Mouse (Mus musculus): Measurements from ENCODE around the gene Rad50. TPM values are rescaled to one million over a fixed set of nuclear protein-coding genes. Genes with fewer than 3 reads are reported as not detected.
A peak's percentile ranks its signal among the peaks of the same experiment; 100 is the strongest.

The Rad50 gene
- polyA plus RNA-seq, 2 experiments: 5.1 to 10.3 TPM

DNA sequence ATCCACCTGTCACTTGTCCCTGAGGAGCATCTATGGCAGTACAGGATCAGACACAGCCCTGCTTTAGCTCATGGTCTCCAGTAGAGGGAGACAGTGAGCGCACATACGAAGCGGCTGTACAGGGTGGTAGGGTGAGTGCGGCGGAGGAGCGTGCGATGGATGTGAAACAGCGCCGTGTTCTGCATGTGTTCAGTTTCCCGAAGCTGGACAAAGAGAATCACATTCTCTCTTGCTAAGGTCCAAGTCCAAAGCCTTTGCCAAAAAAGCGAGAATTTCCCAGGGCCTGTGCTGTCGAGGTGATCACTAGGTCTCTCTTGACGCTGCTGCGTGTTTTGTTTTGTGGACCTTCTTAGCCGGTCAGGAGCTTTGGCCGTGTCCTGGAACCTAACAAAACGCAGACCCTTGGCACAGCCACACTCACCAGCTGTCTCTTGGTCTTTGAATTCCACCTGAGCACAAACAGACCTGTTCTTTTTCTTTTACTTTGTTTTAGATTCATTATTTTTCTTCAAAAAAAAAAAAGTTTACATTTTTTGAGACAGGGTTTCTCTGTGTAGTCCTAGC is 28.6 kb upstream of the Rad50 start:
- Histone ChIP-seq H3K27me3 (ENCODE audit: control insufficient read depth, insufficient read depth, low read length) (no peaks in the 10 kb centered on the region), H3K36me3 (replicated peaks; ENCODE audit: control insufficient read depth, insufficient read depth, low read depth) (no peaks in the 10 kb centered on the region), H3K27ac (no peak overlapping the region), H3K4me3 (ENCODE audit: insufficient read depth in 1 of 2, low read depth in 2 of 2, low read length in 2 of 2) (no peak overlapping the region), H3K9ac (replicated peaks) (no peak overlapping the region), H3K4me2 (ENCODE audit: low read depth) (peak overlapping the region; percentile 52), H3K9me3 (ENCODE audit: control insufficient read depth, low read length) (no peaks in the 10 kb centered on the region), H3K4me1 (replicated peaks; ENCODE audit: control insufficient read depth in 2 of 2, insufficient read depth in 2 of 2, low read length in 1 of 2) (no peaks in the 10 kb centered on the region)
- DNase-seq (ENCODE audit: low read depth in 3 of 3, low spot score in 3 of 3): peak; percentile 54 to 58 (median 55)
- TF ChIP-seq EP300 (IDR thresholded peaks at IDR 0.05; ENCODE audit: low read depth) (no peak), CTCF (IDR thresholded peaks at IDR 0.05; ENCODE audit: low read depth) (peak; percentile 98)
- 24% methylated on average over 17 of the region's 17 CpGs for WGBS (ENCODE audit: insufficient replicate concordance)
- 0 out of 2 replicates have a peak, but pooled peaks have one; percentile 48 for ATAC-seq (ENCODE audit: insufficient read depth)

DNA sequence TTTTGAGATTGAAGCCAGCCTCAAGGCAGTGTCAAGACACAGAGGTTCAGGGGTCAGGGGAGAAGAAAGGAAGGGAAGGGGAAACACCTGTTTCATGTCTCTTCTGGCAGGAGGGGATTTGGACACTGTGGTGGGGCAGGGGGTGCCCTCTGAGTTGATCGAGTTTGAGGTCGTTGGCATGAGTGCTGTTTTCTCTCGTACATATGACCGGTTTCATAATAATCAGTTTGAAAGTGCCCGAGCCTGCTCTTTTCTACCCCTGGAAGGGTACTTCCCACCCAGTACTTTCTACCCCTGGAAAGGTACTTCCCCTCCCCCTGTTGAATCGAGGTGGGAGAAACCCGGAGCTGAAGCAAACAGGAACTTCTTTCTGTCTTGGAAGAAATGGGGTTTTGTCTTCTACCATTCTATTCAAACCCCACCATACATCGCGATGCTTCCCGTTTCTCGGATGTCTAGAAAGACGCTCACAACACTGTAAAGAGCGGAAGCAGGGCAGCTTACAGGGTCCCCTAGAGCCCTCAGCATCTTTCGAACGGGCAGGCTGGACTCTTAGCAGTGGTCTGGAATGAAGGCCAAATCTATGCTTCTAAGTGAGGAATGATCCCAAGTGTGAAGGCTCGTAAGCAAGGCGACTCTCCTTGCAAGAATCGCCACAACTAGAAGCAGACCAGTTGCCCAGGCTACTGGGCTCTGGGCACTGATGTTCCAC is 28.0 kb upstream of the Rad50 start:
- no peak overlapping the region for H3K9ac ChIP-seq (replicated peaks)
- H3K36me3 ChIP-seq (replicated peaks; ENCODE audit: control insufficient read depth, insufficient read depth, low read depth): no peaks in the 10 kb centered on the region
- peak overlapping the region; percentile 52; the same call in 1 of the 2 replicates for H3K4me2 ChIP-seq (ENCODE audit: low read depth)
- H3K4me1 ChIP-seq (replicated peaks; ENCODE audit: control insufficient read depth in 2 of 2, insufficient read depth in 2 of 2, low read length in 1 of 2): no peaks in the 10 kb centered on the region
- DNase-seq (ENCODE audit: low read depth in 3 of 3, low spot score in 3 of 3) (no peak), ATAC-seq (ENCODE audit: insufficient read depth) (no peak)
- no peaks in the 10 kb centered on the region for H3K9me3 ChIP-seq (ENCODE audit: control insufficient read depth, low read length)
- H3K27me3 ChIP-seq (ENCODE audit: control insufficient read depth, insufficient read depth, low read length): no peaks in the 10 kb centered on the region
- no peak overlapping the region for H3K27ac ChIP-seq
- 46% methylated on average over 18 of the region's 18 CpGs for WGBS (ENCODE audit: insufficient replicate concordance)
- no peak overlapping the region for H3K4me3 ChIP-seq (ENCODE audit: insufficient read depth in 1 of 2, low read depth in 2 of 2, low read length in 2 of 2)
- TF ChIP-seq CTCF (IDR thresholded peaks at IDR 0.05; ENCODE audit: low read depth) (no peak), EP300 (IDR thresholded peaks at IDR 0.05; ENCODE audit: low read depth) (no peak)

DNA sequence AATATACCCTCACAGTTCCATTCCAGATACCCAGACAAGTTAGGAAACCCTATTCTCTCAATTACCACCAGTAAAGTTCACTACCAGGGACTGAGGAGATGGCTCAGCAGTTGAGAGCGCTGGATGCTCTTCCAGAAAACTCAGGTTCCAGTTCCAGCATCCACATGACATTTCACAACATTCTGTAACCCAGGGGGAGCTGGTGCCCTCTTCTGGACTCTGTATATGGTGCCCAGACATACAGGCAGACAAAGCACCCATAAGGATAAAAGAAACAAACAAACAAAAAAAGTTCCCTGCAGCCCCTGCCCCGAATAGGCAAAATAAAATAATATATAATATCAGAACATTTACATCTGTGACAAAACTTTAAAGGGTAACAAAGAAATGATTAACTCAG is 27.3 kb upstream of the Rad50 start:
- no peak for TF ChIP-seq EP300 (IDR thresholded peaks at IDR 0.05; ENCODE audit: low read depth)
- TF ChIP-seq CTCF (IDR thresholded peaks at IDR 0.05; ENCODE audit: low read depth): 0 out of 2 replicates have a peak, but pooled peaks have one; percentile 11
- WGBS (ENCODE audit: insufficient replicate concordance): 52% methylated on average over 2 of the region's 2 CpGs
- H3K27ac ChIP-seq: no peak overlapping the region
- H3K36me3 ChIP-seq (replicated peaks; ENCODE audit: control insufficient read depth, insufficient read depth, low read depth): no peaks in the 10 kb centered on the region
- no peak overlapping the region for H3K9ac ChIP-seq (replicated peaks)
- H3K27me3 ChIP-seq (ENCODE audit: control insufficient read depth, insufficient read depth, low read length): no peaks in the 10 kb centered on the region
- no peak overlapping the region for H3K4me2 ChIP-seq (ENCODE audit: low read depth)
- no peaks in the 10 kb centered on the region for H3K9me3 ChIP-seq (ENCODE audit: control insufficient read depth, low read length)
- no peaks in the 10 kb centered on the region for H3K4me1 ChIP-seq (replicated peaks; ENCODE audit: control insufficient read depth in 2 of 2, insufficient read depth in 2 of 2, low read length in 1 of 2)
- no peak for ATAC-seq (ENCODE audit: insufficient read depth)
- no peak overlapping the region for H3K4me3 ChIP-seq (ENCODE audit: insufficient read depth in 1 of 2, low read depth in 2 of 2, low read length in 2 of 2)
- DNase-seq (ENCODE audit: low read depth in 3 of 3, low spot score in 3 of 3): no peak

DNA sequence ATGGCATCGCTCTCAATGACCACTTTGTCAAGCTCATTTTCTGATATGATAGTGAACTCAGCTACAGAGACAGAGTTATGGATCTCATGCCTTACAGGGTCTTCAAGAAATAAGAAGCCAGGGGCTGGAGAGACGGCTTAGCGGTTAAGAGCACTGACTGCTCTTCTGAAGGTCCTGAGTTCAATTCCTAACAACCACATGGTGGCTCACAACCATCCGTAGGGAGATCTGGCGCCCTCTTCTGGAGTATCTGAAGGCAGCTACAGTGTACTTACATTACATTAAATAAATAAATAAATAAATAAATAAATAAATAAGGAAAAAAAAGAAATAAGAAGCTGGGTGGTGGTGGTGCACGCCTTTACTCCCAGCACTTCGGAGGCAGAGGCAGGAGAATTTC is 26.7 kb upstream of the Rad50 start:
- 70% methylated on average over 7 of the region's 7 CpGs for WGBS (ENCODE audit: insufficient replicate concordance)
- no peaks in the 10 kb centered on the region for H3K9me3 ChIP-seq (ENCODE audit: control insufficient read depth, low read length)
- TF ChIP-seq EP300 (IDR thresholded peaks at IDR 0.05; ENCODE audit: low read depth) (no peak), CTCF (IDR thresholded peaks at IDR 0.05; ENCODE audit: low read depth) (peak; percentile 47; the same call in 1 of the 2 replicates)
- no peak for ATAC-seq (ENCODE audit: insufficient read depth)
- H3K9ac ChIP-seq (replicated peaks): no peak overlapping the region
- no peak overlapping the region for H3K4me2 ChIP-seq (ENCODE audit: low read depth)
- no peak overlapping the region for H3K4me3 ChIP-seq (ENCODE audit: insufficient read depth in 1 of 2, low read depth in 2 of 2, low read length in 2 of 2)
- no peaks in the 10 kb centered on the region for H3K36me3 ChIP-seq (replicated peaks; ENCODE audit: control insufficient read depth, insufficient read depth, low read depth)
- H3K27ac ChIP-seq: no peak overlapping the region
- no peak for DNase-seq (ENCODE audit: low read depth in 3 of 3, low spot score in 3 of 3)
- no peaks in the 10 kb centered on the region for H3K4me1 ChIP-seq (replicated peaks; ENCODE audit: control insufficient read depth in 2 of 2, insufficient read depth in 2 of 2, low read length in 1 of 2)
- H3K27me3 ChIP-seq (ENCODE audit: control insufficient read depth, insufficient read depth, low read length): no peaks in the 10 kb centered on the region

DNA sequence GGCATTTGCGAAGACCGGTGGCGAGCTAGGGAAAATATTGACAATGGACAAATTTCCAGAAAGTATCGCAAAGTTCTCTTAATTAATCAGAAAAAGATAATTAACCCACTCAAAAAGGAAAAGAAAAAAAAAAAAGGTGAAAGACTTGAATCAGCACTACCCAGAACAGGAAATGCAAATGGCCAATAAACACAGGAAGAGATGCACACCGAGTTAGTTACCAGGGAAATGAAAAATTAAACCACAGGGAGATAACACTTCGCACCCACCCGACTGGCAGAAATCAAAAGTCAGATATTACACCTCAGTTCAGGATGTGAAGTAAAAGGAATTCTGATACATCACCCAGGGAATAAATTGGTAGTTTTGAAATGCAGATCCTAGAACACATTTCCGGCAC is 25.1 kb upstream of the Rad50 start:
- DNase-seq (ENCODE audit: low read depth in 3 of 3, low spot score in 3 of 3) (no peak), ATAC-seq (ENCODE audit: insufficient read depth) (no peak)
- WGBS (ENCODE audit: insufficient replicate concordance): 51% methylated on average over 8 of the region's 8 CpGs
- Histone ChIP-seq H3K27me3 (ENCODE audit: control insufficient read depth, insufficient read depth, low read length) (no peaks in the 10 kb centered on the region), H3K4me1 (replicated peaks; ENCODE audit: control insufficient read depth in 2 of 2, insufficient read depth in 2 of 2, low read length in 1 of 2) (no peaks in the 10 kb centered on the region), H3K4me3 (ENCODE audit: insufficient read depth in 1 of 2, low read depth in 2 of 2, low read length in 2 of 2) (no peak overlapping the region), H3K9me3 (ENCODE audit: control insufficient read depth, low read length) (no peaks in the 10 kb centered on the region), H3K9ac (replicated peaks) (no peak overlapping the region), H3K4me2 (ENCODE audit: low read depth) (no peak overlapping the region), H3K27ac (no peak overlapping the region), H3K36me3 (replicated peaks; ENCODE audit: control insufficient read depth, insufficient read depth, low read depth) (no peaks in the 10 kb centered on the region)
- TF ChIP-seq CTCF (IDR thresholded peaks at IDR 0.05; ENCODE audit: low read depth) (no peak), EP300 (IDR thresholded peaks at IDR 0.05; ENCODE audit: low read depth) (no peak)

Measured in liver, embryonic 14.5 days (tissue).